Mouse (Mus musculus) small intestine, adult 2 months (tissue): ENCODE data around the gene 6430548M08Rik. TPM values are rescaled to one million over a fixed set of nuclear protein-coding genes. Genes with fewer than 3 reads are reported as not detected.
A peak's percentile ranks its signal among the peaks of the same experiment; 100 is the strongest.

Experiments used
- H3K27ac ChIP-seq: fragments of 200-500 bp; 2 replicates; pipeline ENCODE4 v1.5.1; 2012; ENCODE audit warnings: low read depth, low read length, control low read depth, inconsistent platforms; ENCODE audit not compliant: insufficient read depth
- H3K27me3 ChIP-seq: fragments of 200-500 bp; 2 replicates; pipeline ENCODE4 v1.6.1; 2012; ENCODE audit warnings: mild to moderate bottlenecking, moderate library complexity, low read length, inconsistent platforms; ENCODE audit not compliant: control insufficient read depth, insufficient read depth
- H3K36me3 ChIP-seq: fragments of 200-500 bp; 2 replicates; pipeline ENCODE4 v1.6.1; 2012; ENCODE audit warnings: mild to moderate bottlenecking, low read length, control low read depth, inconsistent platforms; ENCODE audit not compliant: control insufficient read depth, insufficient read depth
- H3K4me1 ChIP-seq: fragments of 200-500 bp; 2 replicates; pipeline ENCODE4 v1.6.1; 2012; ENCODE audit warnings: low read length, inconsistent platforms, mixed read lengths; ENCODE audit not compliant: control insufficient read depth, insufficient read depth, insufficient read length
- H3K4me3 ChIP-seq: fragments of 200-500 bp; 2 replicates; pipeline ENCODE4 v1.5.1; 2012; ENCODE audit warnings: low read depth, mild to moderate bottlenecking, control low read depth, inconsistent platforms, low read length, moderate library complexity
- CTCF ChIP-seq: fragments of 200-500 bp; IDR thresholded peaks from 2 replicates; pipeline ENCODE4 v1.5.1; 2012; ENCODE audit warnings: low read depth, mild to moderate bottlenecking, control low read depth, inconsistent platforms, low read length, moderate library complexity, mixed read lengths; ENCODE audit not compliant: insufficient replicate concordance, insufficient read length; ENCODE audit errors: extremely low read depth
- POLR2A ChIP-seq: fragments of 200-500 bp; IDR thresholded peaks from 2 replicates; pipeline ENCODE4 v1.6.1; 2012; ENCODE audit warnings: low read depth, mild to moderate bottlenecking, control low read depth, inconsistent platforms, low read length, moderate library complexity
- WGBS: fragments of 180-500 bp; shearing (Covaris S2); methylation state at CpG from one replicate; pipeline ENCODE4 v1.1.7; 2018; 5-methylcytosine and 5-hydroxymethylcytosine counted together
- polyA plus RNA-seq: library from polyadenylated mRNA; depleted of rRNA; stranded (reverse); fragments of >200 nt; gene quantifications from 2 replicates; pipeline ENCODE4 v1.2.3, GENCODE M21; 2012

The 6430548M08Rik gene
- polyA plus RNA-seq, 1 experiment, result 22.6 TPM

DNA sequence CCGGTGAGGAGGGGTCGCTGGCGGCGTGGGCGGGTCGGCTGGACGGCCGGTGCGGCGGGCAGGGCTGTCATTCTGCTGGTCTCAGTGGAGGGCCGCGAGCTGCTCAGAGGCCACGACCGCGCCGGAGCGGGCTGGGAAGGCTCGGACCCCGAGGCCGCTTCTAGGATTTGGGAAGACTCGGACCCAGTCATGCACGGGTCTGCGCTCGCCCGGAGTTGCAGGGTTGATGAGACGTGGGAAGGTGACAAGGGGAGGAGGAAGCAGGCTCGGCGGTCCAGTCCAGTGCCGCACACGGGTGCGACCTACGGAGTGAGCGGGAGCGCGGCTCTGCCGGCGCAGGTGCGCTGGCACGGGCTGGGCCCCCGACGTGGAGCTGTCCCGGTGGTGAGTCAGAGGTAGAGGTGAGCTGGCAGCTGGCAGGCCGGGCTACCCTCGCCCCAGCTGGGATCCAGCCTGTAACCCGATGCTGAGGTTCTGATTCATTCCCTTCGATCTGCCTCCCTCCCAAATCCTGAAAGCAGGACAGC is 426 bp downstream of the 6430548M08Rik start:
- Histone ChIP-seq H3K4me1 (peaks cover 20% of the 10 kb centered on the region; the same call in 1 of the 2 replicates), H3K27ac (0 out of 2 replicates have a peak overlapping the region, but pooled peaks have one; percentile 7), H3K36me3 (no peaks in the 10 kb centered on the region), H3K27me3 (peaks cover 5% of the 10 kb centered on the region; the same call in 1 of the 2 replicates), H3K4me3 (peak overlapping the region; percentile 69)
- no peak for TF ChIP-seq POLR2A
- no peak for TF ChIP-seq CTCF
- 1% methylated on average over 46 of the region's 46 CpGs for WGBS

DNA sequence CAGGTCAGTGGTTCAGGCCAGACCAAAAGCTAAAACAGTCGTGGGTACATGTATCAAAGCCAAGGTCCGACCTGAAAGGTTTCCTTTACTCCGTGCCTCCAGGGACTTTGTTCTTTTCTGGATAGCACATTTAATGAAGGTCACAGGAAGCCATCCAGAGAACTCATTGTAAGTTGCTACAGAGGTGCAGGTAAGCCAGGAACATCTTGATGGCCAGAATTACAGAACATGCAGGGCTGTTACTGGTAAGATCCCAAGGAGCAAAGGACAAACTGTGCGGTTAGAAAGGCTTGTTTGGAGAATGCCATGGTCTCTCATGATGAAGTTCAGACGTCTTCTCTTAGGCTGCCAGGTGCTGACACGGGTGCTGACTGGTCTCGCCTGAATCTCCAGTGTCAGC is 2.6 kb downstream of the 6430548M08Rik start:
- TF ChIP-seq CTCF (no peak), POLR2A (no peak)
- Histone ChIP-seq H3K36me3 (no peaks in the 10 kb centered on the region), H3K27me3 (peaks cover 5% of the 10 kb centered on the region; the same call in 1 of the 2 replicates), H3K27ac (no peak overlapping the region; the same call in 1 of the 2 replicates), H3K4me3 (no peak overlapping the region), H3K4me1 (peaks cover 20% of the 10 kb centered on the region; the same call in 1 of the 2 replicates)
- 30% methylated on average over 7 of the region's 7 CpGs for WGBS

DNA sequence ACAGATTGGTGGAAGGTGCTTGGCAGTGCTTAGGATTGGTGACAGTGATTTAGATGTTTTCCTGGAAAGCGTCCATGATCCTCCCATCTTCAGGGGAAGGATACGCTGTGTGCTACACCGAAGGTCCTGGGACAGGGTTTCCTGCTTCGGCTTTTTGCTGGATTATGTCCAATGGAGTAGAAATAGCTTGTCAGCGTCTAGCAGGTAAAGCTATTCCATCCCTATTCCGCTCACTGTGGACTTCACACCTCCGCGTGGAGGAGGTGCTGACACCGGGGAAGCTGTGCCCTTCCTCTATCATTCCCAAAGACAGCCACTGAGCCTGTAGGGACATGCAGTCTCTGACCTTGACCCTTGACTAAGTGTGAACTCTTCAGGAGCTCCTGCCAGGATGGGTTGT is 4.2 kb downstream of the 6430548M08Rik start:
- Histone ChIP-seq H3K36me3 (no peaks in the 10 kb centered on the region), H3K27ac (no peak overlapping the region), H3K4me1 (peaks cover 12% of the 10 kb centered on the region; the same call in 1 of the 2 replicates), H3K27me3 (peaks cover 5% of the 10 kb centered on the region; the same call in 1 of the 2 replicates), H3K4me3 (no peak overlapping the region)
- WGBS, result 77% methylated on average over 9 of the region's 9 CpGs
- no peak for TF ChIP-seq CTCF

DNA sequence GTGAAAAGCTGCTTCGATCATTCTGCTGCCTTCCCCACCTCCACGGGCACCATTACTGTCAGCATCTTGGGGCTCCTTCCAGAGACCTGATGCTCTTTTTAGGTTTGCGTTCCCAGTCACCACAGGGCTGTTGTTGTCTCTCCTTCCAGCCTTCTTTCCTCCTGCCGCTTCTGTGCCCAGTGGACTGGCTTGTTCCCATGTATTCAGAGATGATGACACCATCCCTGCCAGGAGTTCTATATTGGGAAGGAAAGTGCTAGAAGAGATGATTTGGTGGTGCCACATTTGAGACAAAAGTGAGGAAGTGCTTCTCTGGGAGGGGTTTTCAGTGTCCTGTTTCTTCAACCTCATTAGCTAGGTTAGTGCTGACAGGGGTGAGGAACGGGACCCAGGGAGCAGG is 4.9 kb downstream of the 6430548M08Rik start:
- Histone ChIP-seq H3K36me3 (no peaks in the 10 kb centered on the region), H3K4me1 (peaks cover 12% of the 10 kb centered on the region; the same call in 1 of the 2 replicates), H3K27ac (no peak overlapping the region), H3K27me3 (peaks cover 5% of the 10 kb centered on the region; the same call in 1 of the 2 replicates), H3K4me3 (no peak overlapping the region)
- WGBS, result 90% methylated on average over 5 of the region's 5 CpGs
- TF ChIP-seq POLR2A (no peak), CTCF (no peak)

DNA sequence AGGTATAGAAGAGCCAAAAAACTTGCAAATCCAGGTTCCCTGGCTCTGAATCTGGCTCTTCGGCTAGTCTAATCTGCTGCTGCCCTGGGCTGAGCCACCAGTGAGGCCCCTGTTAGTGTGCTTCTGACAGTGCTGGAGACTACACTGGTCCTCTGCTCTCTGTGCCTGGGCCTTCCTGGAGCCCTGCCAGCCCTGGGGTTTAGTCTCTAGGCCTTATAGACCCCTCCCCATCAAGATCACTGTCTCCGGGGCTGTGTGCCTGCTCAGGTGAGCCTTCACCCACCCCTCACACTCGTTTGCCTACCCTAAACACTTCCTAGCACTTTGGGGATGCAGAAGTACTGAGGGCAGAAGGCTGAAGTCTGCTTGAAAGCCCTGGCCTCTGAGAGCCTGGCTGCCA is 5.5 kb downstream of the 6430548M08Rik start:
- TF ChIP-seq CTCF (no peak), POLR2A (no peak)
- no peak overlapping the region for H3K4me3 ChIP-seq
- no peak overlapping the region for H3K27ac ChIP-seq
- H3K27me3 ChIP-seq, result 0 out of 2 replicates have a peak, but pooled peaks cover 1% of the 10 kb centered on the region
- peaks cover 11% of the 10 kb centered on the region; the same call in 1 of the 2 replicates for H3K4me1 ChIP-seq
- no peaks in the 10 kb centered on the region for H3K36me3 ChIP-seq
- WGBS, result 77% methylated on average over 3 of the region's 3 CpGs

DNA sequence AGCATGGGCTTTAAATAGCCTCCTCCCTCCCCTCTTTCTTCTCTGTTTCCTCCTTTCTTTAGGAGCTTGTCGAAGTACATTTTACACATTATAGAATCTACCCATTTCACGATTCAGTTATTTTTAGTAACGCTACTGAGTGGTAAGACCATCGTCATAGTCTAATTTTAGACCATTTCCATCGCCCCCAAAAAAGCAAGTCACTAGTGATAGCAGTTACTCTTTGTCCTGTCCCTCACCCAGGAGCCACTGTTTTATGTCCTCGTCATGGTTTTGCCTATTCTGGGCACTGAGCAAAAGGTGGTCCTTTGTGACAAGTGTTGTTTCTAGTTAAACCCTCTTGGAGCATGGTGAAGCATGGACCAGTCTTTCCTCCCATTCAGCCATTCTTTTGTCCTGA is 6.0 kb downstream of the 6430548M08Rik start:
- WGBS, result 71% methylated on average over 6 of the region's 6 CpGs
- Histone ChIP-seq H3K4me3 (no peak overlapping the region), H3K4me1 (peaks cover 7% of the 10 kb centered on the region; the same call in 1 of the 2 replicates)

DNA sequence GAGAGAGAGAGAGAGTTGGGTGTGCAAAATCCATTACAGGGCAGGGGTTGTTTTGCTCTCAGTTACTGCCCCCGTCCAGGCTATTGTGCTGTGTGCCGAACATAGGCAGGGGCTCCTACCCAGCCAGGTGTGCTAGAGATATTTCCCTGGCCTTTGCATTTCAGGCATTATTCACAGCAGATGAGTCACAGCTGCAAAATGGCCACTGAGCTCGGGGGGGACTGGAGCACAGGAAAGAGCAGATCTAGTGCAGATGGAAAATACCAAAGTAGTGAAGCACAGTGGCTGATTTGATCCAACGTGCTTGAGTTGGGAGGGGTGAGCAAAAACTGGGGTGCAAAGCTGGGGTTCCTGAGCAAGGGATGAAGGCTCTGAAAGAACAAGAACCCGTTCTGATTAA is 7.0 kb downstream of the 6430548M08Rik start:
- H3K4me3 ChIP-seq, result no peak overlapping the region
- no peaks in the 10 kb centered on the region for H3K36me3 ChIP-seq
- WGBS, result 60% methylated on average over 5 of the region's 5 CpGs
- H3K27ac ChIP-seq, result no peak overlapping the region
- no peaks in the 10 kb centered on the region for H3K27me3 ChIP-seq
- TF ChIP-seq CTCF (no peak), POLR2A (no peak)
- peaks cover 7% of the 10 kb centered on the region; the same call in 1 of the 2 replicates for H3K4me1 ChIP-seq

More for the DNA sequence above, 6.0 kb downstream of the 6430548M08Rik start:
- no peak for TF ChIP-seq POLR2A
- no peak for TF ChIP-seq CTCF
- Histone ChIP-seq H3K27me3 (no peaks in the 10 kb centered on the region), H3K36me3 (no peaks in the 10 kb centered on the region), H3K27ac (no peak overlapping the region)
